Mouse (Mus musculus): ENCODE measurements around the gene Dennd2c.

DNA sequence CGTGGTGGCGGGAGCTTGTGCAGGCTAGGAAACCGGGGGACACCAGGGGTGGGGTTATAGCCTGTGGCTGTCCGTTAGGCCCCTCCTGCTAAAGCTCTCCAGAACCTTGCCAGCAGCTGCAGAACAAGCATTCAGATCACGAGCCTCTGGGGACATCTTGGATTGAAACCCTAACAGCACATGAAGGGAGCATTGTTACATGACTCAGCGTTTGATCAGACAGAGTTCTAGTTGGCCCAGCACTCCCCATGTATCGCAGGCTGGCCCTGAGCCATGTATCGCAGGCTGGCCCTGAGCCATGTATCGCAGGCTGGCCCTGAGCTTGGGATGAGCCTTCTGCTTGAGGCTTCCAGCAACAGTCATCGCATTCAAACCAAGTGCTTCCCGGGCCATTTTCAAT is 38.9 kb downstream of the Dennd2c start:
- TF ChIP-seq CTCF (IDR thresholded peaks at IDR 0.05; ENCODE audit: control insufficient read depth, insufficient read depth, insufficient read length), result no peak
- TF ChIP-seq MAX (IDR thresholded peaks at IDR 0.05), result no peak
- TF ChIP-seq MYOG (IDR thresholded peaks at IDR 0.05; ENCODE audit: control insufficient read depth, extremely low read depth, insufficient read length), result no peak
- TF ChIP-seq CEBPB (IDR thresholded peaks at IDR 0.05; ENCODE audit: low read depth), result no peak

Data from C2C12 (cell line).